Mouse (Mus musculus) hindbrain, postnatal 0 days (tissue): ENCODE data around the gene Ep400. TPM values are rescaled to one million over a fixed set of nuclear protein-coding genes. Genes with fewer than 3 reads are reported as not detected.

Source experiments
- ATAC-seq: fragments of 200-750 bp; cut with Nextera tagmentation; 2 replicates; pipeline ENCODE4 v1.8.0; 2017; ENCODE audit warnings: mild to moderate bottlenecking, moderate TSS enrichment, moderate library complexity
- DNase-seq: peaks from one replicate; pipeline ENCODE4 v3.0.0-alpha.2; 2015; ENCODE audit warnings: low spot score
- H3K27ac ChIP-seq: fragments of 300-500 bp; sonication (generic); 2 replicates; pipeline ENCODE4 v1.5.1; 2014; ENCODE audit warnings: mild to moderate bottlenecking
- H3K27me3 ChIP-seq: fragments of 300-500 bp; sonication (generic); 2 replicates; pipeline ENCODE4 v1.6.1; 2014; ENCODE audit warnings: low read length, mixed read lengths; ENCODE audit not compliant: insufficient read depth
- H3K36me3 ChIP-seq: fragments of 300-500 bp; sonication (generic); 2 replicates; pipeline ENCODE4 v1.6.1; 2014; ENCODE audit warnings: low read length, mixed read lengths; ENCODE audit not compliant: insufficient read depth
- H3K4me1 ChIP-seq: fragments of 300-500 bp; sonication (generic); 2 replicates; pipeline ENCODE4 v1.6.1; 2014; ENCODE audit warnings: antibody characterized with exemption, low read length, mixed read lengths; ENCODE audit not compliant: insufficient read depth
- H3K4me2 ChIP-seq: fragments of 300-500 bp; sonication (generic); 2 replicates; pipeline ENCODE4 v1.6.1; 2014; ENCODE audit warnings: low read depth, mild to moderate bottlenecking, low read length, moderate library complexity, mixed read lengths
- H3K4me3 ChIP-seq: fragments of 300-500 bp; sonication (generic); 2 replicates; pipeline ENCODE4 v1.5.1; 2014; ENCODE audit warnings: low read length
- H3K9ac ChIP-seq: fragments of 300-500 bp; sonication (generic); replicated peaks from 2 replicates; pipeline ENCODE4 v1.6.1; 2014; ENCODE audit warnings: mild to moderate bottlenecking, low read length, moderate library complexity, mixed read lengths
- H3K9me3 ChIP-seq: fragments of 300-500 bp; sonication (generic); 2 replicates; pipeline ENCODE4 v1.6.1; 2016; ENCODE audit warnings: low read length, mixed read lengths
- CTCF ChIP-seq: IDR thresholded peaks from 2 replicates; pipeline ENCODE4 v1.5.1; 2016; ENCODE audit warnings: antibody characterized with exemption, control low read depth, low read depth
- WGBS: fragments of 180-500 bp; shearing (Covaris S2); extraction: QIAGEN DNeasy Blood & Tissue Kit; methylation state at CpG from one replicate; pipeline ENCODE4 v1.1.7; 2014; 5-methylcytosine and 5-hydroxymethylcytosine counted together
- microRNA-seq, 2 experiments: library from miRNA; unstranded; fragments of <30 nt; microRNA quantifications; one replicate each; pipeline ENCODE4; 2016
- polyA plus RNA-seq: library from polyadenylated mRNA; unstranded; fragments of >200 nt; fragmentation: Nextera tagmentation; extraction: Ambion mirVana; gene quantifications from 2 replicates; pipeline ENCODE4 v1.2.1, GENCODE M21; 2015
- total RNA-seq: library from RNA; depleted of rRNA; stranded (reverse); fragments of >200 nt; gene quantifications from 2 replicates; pipeline ENCODE4 v1.2.3, GENCODE M21; 2014; rRNA removed

Ep400 gene
- total and polyA plus RNA-seq, 2 experiments from 2014 or later, result 35.0 to 63.3 TPM

DNA sequence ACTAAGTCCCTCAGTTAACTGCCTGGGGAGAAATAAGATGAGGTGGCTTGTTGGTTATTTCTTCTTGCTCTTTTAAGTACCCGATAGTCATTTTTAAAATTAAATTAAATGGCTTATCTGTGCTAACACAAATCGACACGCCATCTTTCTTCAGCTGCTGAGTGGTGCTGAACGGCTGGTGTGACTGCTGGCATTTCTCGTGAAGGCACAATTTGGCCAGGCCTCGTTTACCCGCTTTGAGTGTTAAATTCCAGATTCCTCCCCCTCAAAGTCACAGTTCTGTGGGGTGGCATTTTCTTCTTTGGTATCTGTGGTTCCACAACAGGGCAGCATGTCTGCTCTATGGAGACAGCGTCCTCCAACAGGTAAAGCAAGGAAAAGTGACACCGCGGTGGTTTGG lies 143.2 kb downstream of the Ep400 start:
- no peak for DNase-seq
- no peak overlapping the region for H3K4me2 ChIP-seq
- ATAC-seq, result no peak
- no peak overlapping the region for H3K9ac ChIP-seq
- no peak for TF ChIP-seq CTCF
- H3K4me3 ChIP-seq, result no peak overlapping the region
- no peaks in the 10 kb centered on the region for H3K4me1 ChIP-seq
- H3K27ac ChIP-seq, result no peak overlapping the region
- 66% methylated on average over 10 of the region's 10 CpGs for WGBS
- H3K9me3 ChIP-seq, result no peaks in the 10 kb centered on the region
- no peaks in the 10 kb centered on the region for H3K36me3 ChIP-seq
- H3K27me3 ChIP-seq, result no peaks in the 10 kb centered on the region

- no peak overlapping the region for H3K27ac ChIP-seq
- DNase-seq (no peak), ATAC-seq (no peak)
- H3K36me3 ChIP-seq, result no peaks in the 10 kb centered on the region
- H3K4me3 ChIP-seq, result no peak overlapping the region
- no peak overlapping the region for H3K4me2 ChIP-seq
- H3K27me3 ChIP-seq, result no peaks in the 10 kb centered on the region
- H3K9ac ChIP-seq, result no peak overlapping the region
- WGBS, result 76% methylated on average over 2 of the region's 2 CpGs
- no peaks in the 10 kb centered on the region for H3K9me3 ChIP-seq
- no peaks in the 10 kb centered on the region for H3K4me1 ChIP-seq
- TF ChIP-seq CTCF, result no peak
These were observed 146.2 kb downstream of the Ep400 start for GRCm38 (mm10) chr5:110624319-110624718.

DNA sequence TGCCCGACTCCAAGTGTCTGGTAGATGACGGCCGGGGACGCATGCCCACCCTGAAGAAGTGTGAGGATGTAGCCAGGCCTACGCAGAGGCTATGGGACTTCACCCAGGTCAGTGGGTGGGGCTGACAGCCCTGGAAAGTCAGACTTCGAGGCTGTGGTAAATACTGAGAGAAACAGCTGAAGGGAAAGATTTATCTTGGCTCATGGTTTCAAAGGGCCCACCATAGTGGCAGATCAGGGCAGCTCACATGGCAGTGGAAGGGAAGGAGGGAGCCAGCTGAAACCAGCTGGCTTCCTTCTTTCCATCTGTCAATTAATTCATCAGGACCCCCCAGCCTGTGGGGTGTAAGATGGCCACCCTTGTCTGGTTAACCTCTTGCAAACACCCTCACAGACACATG lies 151.3 kb downstream of the Ep400 start:
- Histone ChIP-seq H3K36me3 (0 out of 2 replicates have a peak, but pooled peaks cover 4% of the 10 kb centered on the region), H3K27ac (no peak overlapping the region), H3K4me2 (no peak overlapping the region), H3K4me3 (no peak overlapping the region), H3K9me3 (no peaks in the 10 kb centered on the region), H3K9ac (no peak overlapping the region), H3K4me1 (no peaks in the 10 kb centered on the region), H3K27me3 (no peaks in the 10 kb centered on the region)
- 89% methylated on average over 6 of the region's 6 CpGs for WGBS
- DNase-seq (no peak), ATAC-seq (no peak)
- no peak for TF ChIP-seq CTCF

Small RNAs within 50 kb of the gene (microRNA-seq; reads per million reads assigned to microRNA genes)
- gene Mir7026, result 1.1 to 2.1 reads per million in 2 experiments

Other genes with a start within 250 kb of the Ep400 start
- 26.7 and 27.8 TPM in 2 replicates for gene Galnt9, start 226.4 kb downstream of the Ep400 start, total RNA-seq
- gene Galnt9, start 226.4 kb downstream of the Ep400 start, polyA plus RNA-seq, result 16.4 and 19.8 TPM in 2 replicates
- 31.8 and 42.8 TPM in 2 replicates for gene Noc4l, start 117.3 kb downstream of the Ep400 start, total RNA-seq
- gene Noc4l, start 117.3 kb downstream of the Ep400 start, polyA plus RNA-seq, result 38.0 and 42.9 TPM in 2 replicates
- gene Ddx51, start 117.3 kb downstream of the Ep400 start, total RNA-seq, result 11.8 and 12.4 TPM in 2 replicates
- 9.4 and 11.2 TPM in 2 replicates for gene Ddx51, start 117.3 kb downstream of the Ep400 start, polyA plus RNA-seq
- gene Pus1, start 9.9 kb upstream of the Ep400 start, total RNA-seq, result 14.1 and 15.0 TPM in 2 replicates
- 20.2 and 21.8 TPM in 2 replicates for gene Pus1, start 9.9 kb upstream of the Ep400 start, polyA plus RNA-seq
- 53.9 and 60.8 TPM in 2 replicates for gene Ulk1, start 39.4 kb upstream of the Ep400 start, total RNA-seq
- 13.9 and 16.3 TPM in 2 replicates for gene Ulk1, start 39.4 kb upstream of the Ep400 start, polyA plus RNA-seq
- 10.0 and 10.5 TPM in 2 replicates for gene Hscb, start 69.1 kb upstream of the Ep400 start, total RNA-seq
- gene Hscb, start 69.1 kb upstream of the Ep400 start, polyA plus RNA-seq, result 12.0 and 16.4 TPM in 2 replicates
- 5.5 and 5.6 TPM in 2 replicates for gene Chek2, start 69.3 kb upstream of the Ep400 start, total RNA-seq
- 5.1 and 7.0 TPM in 2 replicates for gene Chek2, start 69.3 kb upstream of the Ep400 start, polyA plus RNA-seq
- 41.9 and 49.8 TPM in 2 replicates for gene Ttc28, start 109.1 kb upstream of the Ep400 start, total RNA-seq
- gene Ttc28, start 109.1 kb upstream of the Ep400 start, polyA plus RNA-seq, result 9.7 and 11.1 TPM in 2 replicates